Mouse (Mus musculus) stomach, embryonic 16.5 days (tissue): ENCODE data around the gene Mid1. TPM values are rescaled to one million over a fixed set of nuclear protein-coding genes. Genes with fewer than 3 reads are reported as not detected.
"Not testable (repeated sequence)": the region's sequence is repeated elsewhere in the genome, so short reads cannot be mapped to it uniquely, and the experiment has no call there.

Experiments
- ATAC-seq: fragments of 200-750 bp; cut with Nextera tagmentation; 2 replicates; pipeline ENCODE4 v1.8.0; 2017; ENCODE audit warnings: moderate number of reproducible peaks, moderate TSS enrichment; ENCODE audit not compliant: insufficient read depth, low FRiP score
- H3K27ac ChIP-seq: fragments of 300-500 bp; sonication (generic); 2 replicates; pipeline ENCODE4 v1.5.1; 2014; ENCODE audit warnings: low read length
- H3K27me3 ChIP-seq: fragments of 300-500 bp; sonication (generic); 2 replicates; pipeline ENCODE4 v1.6.1; 2014; ENCODE audit warnings: low read length, control low read depth, mixed read lengths; ENCODE audit not compliant: control insufficient read depth, insufficient read depth
- H3K36me3 ChIP-seq: fragments of 300-500 bp; sonication (generic); 2 replicates; pipeline ENCODE4 v1.6.1; 2014; ENCODE audit warnings: low read length; ENCODE audit not compliant: control insufficient read depth, insufficient read depth
- H3K4me1 ChIP-seq: fragments of 300-500 bp; sonication (generic); 2 replicates; pipeline ENCODE4 v1.6.1; 2014; ENCODE audit warnings: low read length, control low read depth, mixed read lengths; ENCODE audit not compliant: control insufficient read depth, insufficient read depth
- H3K4me2 ChIP-seq: fragments of 300-500 bp; sonication (generic); 2 replicates; pipeline ENCODE4 v1.6.1; 2014; ENCODE audit warnings: low read depth, low read length, mixed read lengths
- H3K4me3 ChIP-seq: fragments of 300-500 bp; sonication (generic); replicated peaks from 2 replicates; pipeline ENCODE4 v1.5.1; 2014; ENCODE audit warnings: mild to moderate bottlenecking, low read length
- H3K9ac ChIP-seq: fragments of 300-500 bp; sonication (generic); 2 replicates; pipeline ENCODE4 v1.6.1; 2014; ENCODE audit warnings: low read length
- H3K9me3 ChIP-seq: fragments of 300-500 bp; sonication (generic); replicated peaks from 2 replicates; pipeline ENCODE4 v1.6.1; 2016; ENCODE audit warnings: low read length, control low read depth; ENCODE audit not compliant: control insufficient read depth
- WGBS: fragments of 180-500 bp; shearing (Covaris S2); extraction: QIAGEN DNeasy Blood & Tissue Kit; methylation state at CpG from one replicate; pipeline ENCODE4 v1.1.7; 2014; 5-methylcytosine and 5-hydroxymethylcytosine counted together
- polyA plus RNA-seq: library from polyadenylated mRNA; unstranded; fragments of >200 nt; fragmentation: Nextera tagmentation; extraction: Ambion mirVana; gene quantifications from 2 replicates; pipeline ENCODE4 v1.2.1, GENCODE M21; 2015

Gene Mid1
- polyA plus RNA-seq, 1 experiment from 2014 or later, result 6.8 TPM

DNA sequence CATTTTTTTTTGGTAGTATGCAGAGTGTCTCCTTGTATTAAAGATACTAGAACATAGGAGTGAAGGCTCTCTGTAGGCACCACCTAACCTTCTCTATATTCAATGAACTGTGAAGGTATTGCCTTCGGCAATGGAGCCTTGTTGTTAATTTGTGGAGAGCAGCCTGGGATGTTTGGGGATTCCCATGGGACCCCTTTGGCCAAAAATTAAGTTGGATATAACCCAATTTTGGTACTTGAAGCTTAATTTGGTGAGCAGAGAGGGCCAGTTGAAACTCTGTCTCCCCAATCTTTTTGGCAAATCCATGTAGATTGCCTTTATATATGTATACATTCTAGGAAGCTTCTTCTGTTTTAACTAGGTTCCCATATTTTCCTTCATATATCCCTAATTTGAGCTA, 284.3 kb downstream of the Mid1 start:
- no peak overlapping the region for H3K9ac ChIP-seq
- no peaks in the 10 kb centered on the region for H3K27me3 ChIP-seq
- H3K36me3 ChIP-seq, result no peaks in the 10 kb centered on the region
- no peak overlapping the region for H3K4me2 ChIP-seq
- no peak overlapping the region for H3K27ac ChIP-seq
- no peak overlapping the region for H3K4me3 ChIP-seq
- 95% methylated on average over 1 of the region's 1 CpGs for WGBS
- H3K4me1 ChIP-seq, result no peaks in the 10 kb centered on the region
- H3K9me3 ChIP-seq, result no peaks in the 10 kb centered on the region
- no peak for ATAC-seq

DNA sequence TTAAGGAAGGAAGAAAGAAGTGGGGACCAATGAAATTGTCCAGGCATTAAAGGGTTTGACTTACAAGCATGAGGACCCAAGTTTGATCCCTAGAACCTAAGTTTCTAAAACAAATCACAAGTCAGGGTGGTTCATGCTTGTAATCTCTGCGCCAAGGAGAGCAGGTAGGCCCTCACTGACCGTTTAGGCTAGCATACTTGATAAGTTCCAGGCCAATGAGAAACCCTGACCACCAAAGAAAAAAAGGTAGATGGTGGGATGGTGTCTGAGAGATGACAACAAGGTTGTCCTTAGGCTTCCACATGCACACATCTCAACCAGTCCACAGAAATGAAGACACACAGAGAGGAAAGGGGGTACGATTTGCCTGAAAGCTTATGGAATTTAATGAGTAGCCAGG, 284.8 kb downstream of the Mid1 start:
- ATAC-seq, H3K27me3 ChIP-seq, H3K4me2 ChIP-seq, H3K9ac ChIP-seq, H3K9me3 ChIP-seq, H3K4me3 ChIP-seq, H3K27ac ChIP-seq, H3K4me1 ChIP-seq, H3K36me3 ChIP-seq: not testable (repeated sequence)
- 85% methylated on average over 3 of the region's 3 CpGs for WGBS

DNA sequence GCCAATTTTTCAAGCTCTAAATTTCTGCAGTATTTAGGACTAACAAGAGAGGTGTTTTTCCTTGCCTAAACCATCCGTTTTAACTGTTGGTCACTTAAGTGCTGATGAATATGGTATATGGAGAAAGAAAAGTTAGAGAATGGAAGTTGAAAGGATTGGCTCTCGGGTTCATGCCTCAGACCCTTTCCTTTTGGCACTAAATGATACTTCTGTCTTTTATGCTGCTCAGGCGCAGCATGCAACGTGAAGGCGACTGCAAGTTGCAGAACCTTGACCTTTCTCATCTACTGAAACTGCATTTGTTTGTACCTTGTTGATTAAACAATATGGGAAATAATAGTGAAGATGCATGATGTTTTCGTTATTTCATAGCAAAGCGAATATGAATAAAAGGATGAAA, 285.5 kb downstream of the Mid1 start:
- H3K4me3 ChIP-seq, H3K9me3 ChIP-seq, H3K36me3 ChIP-seq, ATAC-seq, H3K4me2 ChIP-seq, H3K27me3 ChIP-seq, H3K4me1 ChIP-seq, H3K27ac ChIP-seq, H3K9ac ChIP-seq: not testable (repeated sequence)
- WGBS, result 86% methylated on average over 7 of the region's 7 CpGs

DNA sequence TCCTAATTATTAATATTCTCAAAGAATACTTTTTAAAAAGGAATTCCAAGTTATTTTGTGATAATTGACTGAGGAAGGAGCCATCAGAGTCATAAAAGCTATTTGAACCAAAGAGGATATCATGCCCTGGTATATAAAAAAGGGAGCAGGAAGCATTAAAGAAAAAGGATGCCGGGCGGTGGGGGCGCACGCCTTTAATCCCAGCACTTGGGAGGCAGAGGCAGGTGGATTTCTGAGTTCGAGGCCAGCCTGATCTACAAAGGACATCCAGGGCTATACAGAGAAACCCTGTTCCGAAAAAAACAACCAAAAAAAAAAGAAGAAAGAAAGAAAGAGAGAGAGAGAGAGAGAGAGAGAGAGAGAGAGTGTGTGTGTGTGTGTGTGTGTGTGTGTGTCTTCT, 286.6 kb downstream of the Mid1 start:
- H3K4me2 ChIP-seq, H3K27ac ChIP-seq, ATAC-seq, H3K4me3 ChIP-seq, H3K9ac ChIP-seq, H3K36me3 ChIP-seq, H3K27me3 ChIP-seq, H3K4me1 ChIP-seq, H3K9me3 ChIP-seq: not testable (repeated sequence)
- WGBS, result 85% methylated on average over 6 of the region's 6 CpGs

DNA sequence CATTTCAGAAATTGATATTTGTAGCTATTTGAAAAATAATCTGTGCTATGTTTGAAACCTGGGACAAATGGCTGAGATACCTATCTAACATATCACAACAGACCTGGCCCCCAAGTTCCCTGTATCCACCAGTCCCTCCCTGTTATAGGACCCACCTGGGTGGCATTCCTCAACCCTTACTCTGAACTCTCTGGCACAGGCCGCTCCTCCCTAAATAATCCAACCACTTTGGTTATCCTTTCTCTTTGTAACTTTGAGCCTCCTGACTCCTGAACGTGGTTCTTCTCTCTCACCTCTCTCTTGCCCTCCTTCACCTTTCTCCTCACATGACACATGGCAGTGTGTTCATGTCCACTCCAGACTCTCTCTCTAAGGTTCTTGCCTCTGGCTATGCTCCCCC, 287.1 kb downstream of the Mid1 start:
- H3K9ac ChIP-seq, H3K4me2 ChIP-seq, H3K27ac ChIP-seq, H3K4me3 ChIP-seq, H3K27me3 ChIP-seq, H3K4me1 ChIP-seq, H3K9me3 ChIP-seq, H3K36me3 ChIP-seq: not testable (repeated sequence)
- peak; percentile 49; the same call in 1 of the 2 replicates for ATAC-seq
- 66% methylated on average over 2 of the region's 2 CpGs for WGBS

DNA sequence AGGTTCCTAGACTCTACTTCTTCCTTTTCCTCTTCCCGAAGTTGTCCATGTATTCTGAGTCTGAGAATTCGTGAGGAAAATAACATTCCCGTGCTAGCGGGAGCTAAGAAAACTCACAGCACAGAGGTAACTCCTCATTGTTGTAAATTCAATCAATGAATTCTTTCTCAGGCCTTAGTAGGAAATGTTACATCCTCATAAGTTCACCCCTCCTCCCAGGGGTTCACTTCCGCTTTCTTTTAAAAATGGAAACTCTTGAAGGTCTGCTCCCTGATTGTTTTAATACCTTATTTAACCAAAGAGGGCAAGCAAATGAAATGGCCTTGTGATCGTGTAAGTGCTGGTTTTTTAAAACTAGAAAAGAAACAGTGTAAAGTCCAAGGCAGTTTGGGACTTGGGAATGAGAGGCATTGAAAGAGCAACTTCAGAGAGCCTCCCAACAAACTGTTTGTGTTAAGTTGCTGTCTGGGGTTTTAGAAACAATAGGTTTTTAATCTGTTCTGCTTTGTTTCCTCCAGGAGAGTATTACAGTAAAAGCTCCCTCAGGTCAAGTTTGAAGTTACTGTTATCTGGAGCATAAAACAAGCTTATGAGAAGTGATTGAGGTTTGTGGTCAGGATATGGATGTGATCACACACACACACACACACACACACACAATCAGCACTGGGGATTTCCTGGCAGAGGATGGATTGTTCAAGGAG, 287.9 kb downstream of the Mid1 start:
- ATAC-seq, H3K36me3 ChIP-seq, H3K27me3 ChIP-seq, H3K4me3 ChIP-seq, H3K9ac ChIP-seq, H3K4me2 ChIP-seq, H3K4me1 ChIP-seq, H3K9me3 ChIP-seq: not testable (repeated sequence)
- H3K27ac ChIP-seq, result 0 out of 2 replicates have a peak overlapping the region, but pooled peaks have one; percentile 0
- 73% methylated on average over 6 of the region's 6 CpGs for whole genome bisulfite sequencing

DNA sequence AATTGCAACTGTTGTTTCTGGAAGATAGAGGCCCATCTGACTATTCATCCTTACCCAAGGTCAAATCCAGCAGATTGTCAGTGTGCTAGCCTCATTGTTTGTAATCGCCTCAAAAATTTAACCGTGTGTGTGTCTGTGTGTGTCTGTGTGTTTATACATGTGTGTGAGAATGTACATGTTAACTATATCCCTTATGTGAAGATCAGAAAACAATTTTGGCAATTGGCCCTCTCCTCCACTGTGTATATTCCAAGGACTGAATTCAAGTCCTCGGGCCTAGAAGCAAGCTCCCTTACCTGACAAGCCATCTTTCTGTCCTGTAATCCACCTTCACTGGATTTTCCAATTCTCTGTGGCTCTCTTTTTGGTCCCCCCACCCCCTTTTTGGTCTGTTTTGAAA, 288.8 kb downstream of the Mid1 start:
- not testable (repeated sequence) for ATAC-seq, H3K4me1 ChIP-seq, H3K36me3 ChIP-seq, H3K9ac ChIP-seq, H3K27ac ChIP-seq, H3K27me3 ChIP-seq, H3K9me3 ChIP-seq, H3K4me3 ChIP-seq, H3K4me2 ChIP-seq
- WGBS, result 50% methylated on average over 3 of the region's 3 CpGs

DNA sequence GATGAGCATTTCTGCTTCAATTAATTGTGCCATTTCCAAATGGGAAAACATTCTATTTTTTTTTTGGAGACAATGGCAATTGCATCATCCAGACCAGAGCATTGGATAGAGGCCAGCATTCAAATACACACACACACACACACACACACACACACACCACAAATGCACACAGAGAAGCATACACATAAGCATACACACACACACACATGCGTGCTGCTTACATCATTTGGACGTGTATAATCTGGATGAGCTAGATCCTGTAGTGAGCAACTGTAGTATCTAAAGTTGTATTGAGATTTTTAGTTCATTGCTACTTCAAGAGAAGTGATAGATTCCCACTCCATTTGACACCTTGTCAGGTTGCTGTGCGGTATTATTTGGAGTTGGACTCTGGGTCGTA, 289.5 kb downstream of the Mid1 start:
- not testable (repeated sequence) for H3K27me3 ChIP-seq, H3K4me1 ChIP-seq, ATAC-seq, H3K4me2 ChIP-seq, H3K27ac ChIP-seq, H3K36me3 ChIP-seq, H3K4me3 ChIP-seq, H3K9ac ChIP-seq, H3K9me3 ChIP-seq
- WGBS, result 54% methylated on average over 4 of the region's 4 CpGs

DNA sequence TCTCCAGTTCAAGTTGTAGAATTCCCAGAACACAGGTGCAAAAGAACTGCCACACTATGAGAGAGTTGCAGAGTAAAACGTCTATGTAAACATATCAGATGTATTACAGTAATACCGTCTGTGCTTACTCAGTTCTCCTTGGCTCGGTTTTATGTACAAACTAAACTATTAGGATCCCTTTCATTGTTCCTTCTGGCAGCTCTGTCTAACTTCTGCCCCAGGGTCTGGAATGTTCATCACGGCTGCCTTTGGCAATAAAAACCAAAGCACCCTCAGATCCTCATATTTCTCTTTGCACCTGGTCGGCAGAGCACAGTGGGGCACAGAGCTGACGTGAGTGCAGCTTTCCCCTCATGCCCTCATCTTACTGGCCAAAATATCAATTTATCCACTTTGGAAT, 290.0 kb downstream of the Mid1 start:
- not testable (repeated sequence) for H3K4me3 ChIP-seq, H3K36me3 ChIP-seq, H3K9me3 ChIP-seq, H3K4me1 ChIP-seq, H3K4me2 ChIP-seq, ATAC-seq, H3K9ac ChIP-seq, H3K27me3 ChIP-seq
- WGBS, result 44% methylated on average over 6 of the region's 6 CpGs
- peak overlapping the region; percentile 9; the same call in 1 of the 2 replicates for H3K27ac ChIP-seq
